Mouse (Mus musculus): ENCODE measurements around the gene Fam206a.

Fam206a gene

DNA sequence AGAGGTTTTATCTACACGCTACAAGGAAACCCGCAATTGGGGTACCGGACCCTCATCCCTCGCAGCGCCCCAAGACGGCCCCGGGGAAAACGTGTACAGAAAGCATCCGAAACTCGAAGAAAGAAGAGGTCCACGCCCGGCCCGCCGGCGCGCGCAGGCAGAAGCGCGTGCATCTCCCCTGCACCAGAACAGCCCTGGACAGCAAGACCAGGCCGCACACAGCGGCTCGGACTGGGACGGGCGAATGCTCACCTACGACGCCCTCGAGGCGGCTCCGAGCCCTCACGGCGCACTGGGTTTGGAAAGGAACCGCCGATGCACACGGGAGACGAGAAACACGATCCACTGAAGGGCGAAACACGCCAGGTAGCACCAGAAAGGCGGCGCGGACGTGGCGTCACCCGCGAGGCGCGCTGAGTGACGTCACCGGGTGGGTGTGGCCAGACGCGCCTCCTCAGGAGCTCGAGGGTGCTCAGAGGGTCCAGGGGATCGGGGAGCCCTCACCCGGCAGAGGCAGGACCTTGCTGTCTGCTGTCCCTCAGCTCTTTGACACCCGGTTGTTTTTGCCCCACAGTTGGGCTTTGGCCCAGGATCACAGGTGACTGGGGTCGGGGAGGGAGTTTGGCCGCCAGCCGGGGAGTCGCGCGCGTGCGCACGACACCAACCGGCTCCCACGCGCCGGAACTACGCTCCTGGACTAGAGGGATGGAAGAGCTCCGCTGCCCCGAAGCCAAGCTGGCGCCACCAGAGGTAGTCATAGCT, at the start of gene Fam206a, which contains the start of gene Elp1:
Fam206a (plus strand) TSS at position 439 of the 762 bp plus-strand sequence.
Elp1 (minus strand) TSS at position 425 of the 762 bp plus-strand sequence.
- peak; percentile 94 for DNase-seq (ENCODE audit: low read depth, low spot score)

DNA sequence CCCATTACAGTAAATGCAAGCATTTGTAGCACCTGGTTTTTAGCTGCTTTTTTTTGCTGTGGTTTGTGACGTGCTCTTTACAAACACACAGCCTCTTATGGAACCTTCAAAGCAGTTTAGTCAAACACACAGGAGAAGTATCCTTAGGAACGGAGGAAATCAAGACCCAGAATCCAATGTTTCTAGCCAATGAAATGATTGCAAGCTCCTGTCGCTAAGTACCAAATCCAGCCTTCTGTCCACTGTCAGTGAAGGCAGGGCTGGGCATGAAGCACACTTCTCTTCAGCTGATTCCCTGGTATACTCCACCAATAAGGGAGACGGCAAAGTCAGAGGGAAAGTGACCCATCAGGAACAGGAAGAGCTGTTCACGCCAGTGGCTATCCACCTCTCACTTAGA, 46.1 kb upstream of the Fam206a start:
- no peak for DNase-seq (ENCODE audit: low read depth, low spot score)

DNA sequence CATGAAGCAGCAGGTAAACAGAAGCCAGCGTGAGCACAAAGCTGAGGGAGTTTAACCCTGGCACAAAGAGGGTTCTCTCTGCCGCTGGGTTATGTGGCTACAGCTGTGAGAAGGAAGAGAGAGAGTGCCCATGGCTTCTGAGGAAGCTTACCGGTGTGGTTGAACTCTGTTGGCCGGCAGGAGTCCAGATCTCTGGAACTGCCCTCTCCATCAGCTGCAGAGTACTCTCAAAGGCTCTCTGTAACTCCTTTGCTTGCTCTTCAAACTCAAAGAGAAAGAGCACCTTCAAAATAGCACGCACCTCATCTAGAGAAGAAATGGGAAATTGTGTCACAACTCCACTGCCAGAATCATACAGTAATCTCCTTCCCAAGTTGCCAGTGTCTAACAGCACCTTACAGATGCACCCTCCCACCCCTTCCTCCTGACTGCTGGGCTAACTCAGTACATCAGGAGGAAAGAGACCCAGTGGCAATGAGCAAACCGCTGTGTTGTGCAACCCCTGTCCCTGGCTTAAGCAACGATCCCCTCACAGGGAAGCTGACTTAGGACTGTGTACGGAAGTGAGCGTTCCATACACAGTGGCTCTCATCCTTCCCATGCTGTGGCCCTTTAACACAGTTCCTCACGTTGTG, 45.1 kb upstream of the Fam206a start:
- DNase-seq (ENCODE audit: low read depth, low spot score) = no peak

DNA sequence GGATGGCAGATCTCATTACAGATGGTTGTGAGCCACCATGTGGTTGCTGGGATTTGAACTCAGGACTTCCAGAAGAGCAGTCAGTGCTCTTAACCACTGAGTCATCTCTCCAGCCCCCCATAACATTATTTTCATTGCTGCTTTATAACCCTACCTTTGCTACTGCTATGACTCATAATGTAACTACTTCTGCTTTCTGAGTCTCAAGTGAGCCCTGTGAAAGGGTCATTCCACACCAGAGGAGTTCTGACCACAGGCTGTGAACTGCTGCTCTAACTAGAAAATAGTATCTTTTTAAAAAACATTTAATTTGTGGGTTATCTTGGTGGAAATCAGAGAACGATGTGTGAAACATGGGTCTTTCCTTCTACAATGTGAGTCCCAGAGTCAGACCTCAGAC, 44.5 kb upstream of the Fam206a start:
- DNase-seq (ENCODE audit: low read depth, low spot score) = no peak

DNA sequence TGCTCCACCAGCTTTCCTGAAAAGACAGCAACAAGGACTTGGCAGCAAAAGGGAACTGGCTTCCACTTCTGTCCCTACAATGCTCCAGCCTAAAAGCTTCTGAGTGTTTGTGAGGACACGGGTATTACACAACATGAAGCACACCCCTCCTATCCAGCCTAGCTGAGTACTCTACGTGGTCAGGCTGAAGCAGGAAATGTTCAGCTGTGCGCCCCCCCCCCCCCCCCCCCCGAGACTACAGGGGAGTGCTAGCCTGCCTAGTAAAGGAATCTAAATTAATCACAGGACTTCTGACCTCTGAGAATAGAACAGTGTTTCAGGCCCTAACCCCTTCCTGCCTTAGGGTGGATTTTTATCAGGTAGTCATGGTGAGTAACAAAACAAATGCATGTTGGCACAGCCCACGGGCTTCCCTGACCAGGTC, 34.3 kb upstream of the Fam206a start:
- DNase-seq (ENCODE audit: low read depth, low spot score) = no peak

- no peak for DNase-seq (ENCODE audit: low read depth, low spot score)
These were observed 33.2 kb upstream of the Fam206a start for GRCm38 (mm10) chr4:56768913-56769312.

GRCm38 (mm10) chr4:56771065-56771464, 31.1 kb upstream of the Fam206a start:
- no peak for DNase-seq (ENCODE audit: low read depth, low spot score)

DNA sequence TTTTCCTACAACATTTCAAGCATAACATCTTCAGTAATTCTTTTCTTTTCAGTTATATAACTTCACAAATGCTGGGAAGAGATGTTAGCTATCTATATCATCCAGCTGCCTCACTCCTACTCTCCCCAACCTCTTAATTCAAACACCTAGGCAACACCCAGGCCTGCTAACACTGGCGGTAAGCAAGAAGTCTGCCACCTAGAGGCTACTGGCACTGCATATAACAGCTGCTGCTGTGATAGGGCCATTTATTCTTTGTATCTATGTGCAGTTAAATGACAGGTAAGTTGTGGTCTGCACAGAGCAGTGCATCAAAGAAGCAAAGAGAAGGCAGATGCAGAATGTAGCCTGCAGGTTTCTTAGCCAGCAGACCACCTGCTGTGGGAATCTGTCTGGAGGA, 10.8 kb upstream of the Fam206a start:
- no peak for DNase-seq (ENCODE audit: low read depth, low spot score)

DNA sequence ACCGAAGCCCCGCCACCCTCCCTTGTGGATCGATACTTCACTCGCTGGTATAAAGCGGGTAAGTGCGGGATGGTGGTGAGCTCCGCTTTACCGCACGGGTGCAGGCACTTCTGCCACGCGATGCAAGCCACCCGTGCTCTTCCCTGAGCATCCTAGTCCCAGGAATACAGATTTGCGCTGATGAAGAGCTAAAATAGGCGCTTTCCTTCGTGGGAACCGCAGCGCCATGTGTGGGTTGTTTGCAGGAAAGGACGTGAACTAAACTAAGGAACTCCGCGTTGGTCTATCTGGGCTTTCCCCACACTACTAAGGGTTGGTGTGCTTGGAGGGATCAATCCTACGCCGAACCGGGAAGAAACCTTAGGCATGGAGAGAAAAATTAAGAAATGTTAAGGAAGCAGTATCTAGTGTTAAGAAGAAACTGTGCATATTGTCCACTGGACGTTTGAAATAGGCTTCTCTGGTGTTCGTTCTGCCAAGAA, 565 bp downstream of the Fam206a start:
- DNase-seq (ENCODE audit: low read depth, low spot score) = no peak

DNA sequence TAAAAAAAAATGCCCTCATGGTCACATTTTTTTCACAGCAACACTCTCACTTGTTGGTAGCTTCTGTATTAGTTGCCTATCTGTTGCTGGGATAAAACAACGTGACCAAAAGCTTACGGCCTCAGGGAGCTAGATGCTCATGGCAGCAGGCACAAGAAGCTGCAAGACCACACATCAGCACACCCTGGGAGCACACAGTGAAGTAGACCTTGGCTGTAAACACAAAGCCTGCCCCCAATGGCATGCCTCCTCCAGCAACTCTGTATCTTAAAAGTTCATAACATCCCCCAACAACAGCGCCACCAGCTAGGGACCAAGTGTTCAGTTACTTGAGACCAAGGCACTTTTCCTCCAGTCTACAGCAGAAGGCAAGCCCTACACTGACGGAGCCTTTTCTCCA, 6.9 kb downstream of the Fam206a start:
- no peak for DNase-seq (ENCODE audit: low read depth, low spot score)

GRCm38 (mm10) chr4:56811642-56812041, 9.5 kb downstream of the Fam206a start:
- DNase-seq (ENCODE audit: low read depth, low spot score) = no peak

- DNase-seq (ENCODE audit: low read depth, low spot score) = no peak
These were observed 10.0 kb downstream of the Fam206a start for GRCm38 (mm10) chr4:56812096-56812495.

GRCm38 (mm10) chr4:56815131-56815530, 13.0 kb downstream of the Fam206a start:
- no peak for DNase-seq (ENCODE audit: low read depth, low spot score)

GRCm38 (mm10) chr4:56820017-56820550, 17.9 kb downstream of the Fam206a start:
- DNase-seq (ENCODE audit: low read depth, low spot score) = no peak

DNA sequence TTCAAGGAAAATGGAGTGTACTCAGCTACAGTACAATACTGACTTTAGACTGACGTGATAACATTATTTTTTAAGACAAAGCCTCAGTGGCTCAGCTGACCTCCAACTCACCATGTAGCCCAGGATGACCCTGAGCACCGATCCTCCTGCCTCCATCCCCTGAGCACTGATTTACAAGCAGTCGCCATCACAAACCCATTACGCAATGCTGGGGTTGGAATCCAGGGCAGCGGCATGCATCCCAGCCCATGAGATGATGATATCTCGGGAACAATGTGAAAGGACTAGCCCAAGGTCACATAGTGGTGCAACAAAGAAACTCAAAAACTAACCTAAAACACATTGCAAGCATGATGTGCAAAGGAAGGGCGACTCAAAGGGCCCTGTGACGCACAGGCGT, 22.1 kb downstream of the Fam206a start:
- DNase-seq (ENCODE audit: low read depth, low spot score) = no peak

- DNase-seq (ENCODE audit: low read depth, low spot score) = no peak
These were observed 26.8 kb downstream of the Fam206a start for GRCm38 (mm10) chr4:56828932-56829331.

DNA sequence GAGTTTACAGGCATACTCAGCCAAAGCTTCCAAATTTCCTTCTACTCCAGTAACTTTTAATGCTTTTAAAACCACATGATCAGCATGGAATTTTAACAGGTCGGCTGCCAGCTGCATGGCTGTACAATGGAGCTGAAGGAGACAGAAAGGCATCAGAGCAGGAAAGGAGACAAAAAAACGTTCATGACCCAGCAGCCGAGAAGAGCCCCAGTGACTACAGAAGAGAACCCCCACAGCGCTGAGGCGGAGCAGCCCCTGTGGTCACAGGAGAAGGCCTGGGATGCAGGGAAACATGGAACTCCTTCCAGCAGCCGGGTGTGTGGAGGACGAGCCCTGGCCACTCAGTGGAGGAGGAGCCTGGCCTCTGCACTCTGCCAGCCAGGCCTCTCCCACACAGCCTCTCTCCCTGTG, 27.4 kb downstream of the Fam206a start:
- DNase-seq (ENCODE audit: low read depth, low spot score) = no peak

- DNase-seq (ENCODE audit: low read depth, low spot score) = no peak
These were observed 29.0 kb downstream of the Fam206a start for GRCm38 (mm10) chr4:56831013-56831609.

GRCm38 (mm10) chr4:56831998-56832397, 29.9 kb downstream of the Fam206a start:
- no peak for DNase-seq (ENCODE audit: low read depth, low spot score)

DNA sequence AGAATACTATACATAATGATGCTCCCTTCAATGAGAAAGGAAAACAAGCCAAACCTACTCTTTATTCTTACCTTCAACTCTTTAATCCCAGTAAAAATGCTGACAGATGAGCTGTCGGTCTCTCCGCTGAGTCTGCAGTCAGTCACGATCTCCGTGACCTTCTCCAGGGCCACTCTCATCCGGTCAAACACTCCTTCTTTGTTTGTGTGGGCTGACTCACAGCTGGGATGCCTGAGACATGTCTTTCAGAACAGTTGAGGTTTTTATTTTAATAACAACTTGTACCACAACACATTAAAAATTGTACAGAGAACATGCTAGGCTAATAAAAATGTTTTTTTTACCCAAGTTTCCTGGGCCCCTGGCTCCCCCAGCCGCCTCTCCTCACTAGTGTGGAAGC, 35.5 kb downstream of the Fam206a start:
- DNase-seq (ENCODE audit: low read depth, low spot score) = no peak

GRCm38 (mm10) chr4:56840297-56840696, 38.2 kb downstream of the Fam206a start:
- DNase-seq (ENCODE audit: low read depth, low spot score) = no peak

GRCm38 (mm10) chr4:56842501-56842900, 40.4 kb downstream of the Fam206a start:
- no peak for DNase-seq (ENCODE audit: low read depth, low spot score)
